Mouse (Mus musculus): ENCODE data around the gene Nr4a1.

- TF ChIP-seq GATA1 (IDR thresholded peaks at IDR 0.05; ENCODE audit: borderline replicate concordance, low read length) (no peak), FLI1 (IDR thresholded peaks at IDR 0.05; ENCODE audit: low read length) (no peak)
Measured at GRCm38 (mm10) chr15:101270101-101270820, 16.2 kb downstream of the Nr4a1 start.
